Mouse (Mus musculus): Measurements from ENCODE around the gene Coil. TPM values are rescaled to one million over a fixed set of nuclear protein-coding genes. Genes with fewer than 3 reads are reported as not detected.
A peak's percentile ranks its signal among the peaks of the same experiment; 100 is the strongest.

Gene Coil
- polyA plus RNA-seq, 1 experiment from 2014 or later: 24.2 TPM

DNA sequence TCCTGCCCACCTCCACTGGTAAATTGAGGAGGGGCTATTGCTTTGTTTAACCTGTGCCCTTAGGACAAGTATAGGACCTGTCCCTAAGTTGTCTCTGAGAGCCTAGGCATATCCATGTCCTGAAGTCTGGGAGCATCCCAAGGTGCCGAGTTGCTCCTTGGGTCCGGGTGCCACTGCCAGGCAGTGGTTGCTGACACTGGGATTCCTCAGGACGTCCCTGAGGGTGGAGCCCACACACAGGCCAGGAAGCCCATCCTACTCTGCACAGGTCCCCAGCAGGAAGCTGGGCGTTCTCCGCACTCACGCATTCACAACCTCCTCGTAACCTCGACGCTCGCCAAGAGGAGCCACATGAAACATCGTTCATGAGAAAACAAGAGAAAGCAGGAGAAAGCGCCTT, 28.6 kb upstream of the Coil start:
- peaks cover 7% of the 10 kb centered on the region; the same call in 1 of the 2 replicates for H3K36me3 ChIP-seq (ENCODE audit: control insufficient read depth, insufficient read depth, low read length)
- no peak overlapping the region for H3K4me2 ChIP-seq
- ATAC-seq (ENCODE audit: low FRiP score) (no peak), DNase-seq (ENCODE audit: low spot score, missing footprints) (no peak)
- no peak overlapping the region for H3K9ac ChIP-seq (ENCODE audit: low read length)
- no peaks in the 10 kb centered on the region for H3K27me3 ChIP-seq (ENCODE audit: control insufficient read depth, insufficient read depth, low read length)
- no peaks in the 10 kb centered on the region for H3K4me1 ChIP-seq (ENCODE audit: control insufficient read depth, insufficient read depth, low read length)
- H3K27ac ChIP-seq (ENCODE audit: low read depth, low read length): no peak overlapping the region
- no peaks in the 10 kb centered on the region; the same call in 1 of the 2 replicates for H3K9me3 ChIP-seq (ENCODE audit: control insufficient read depth, low read length)
- no peak overlapping the region for H3K4me3 ChIP-seq (ENCODE audit: low read depth, low read length)
- whole genome bisulfite sequencing: 82% methylated on average over 12 of the region's 12 CpGs

- Histone ChIP-seq H3K4me2 (no peak overlapping the region), H3K36me3 (ENCODE audit: control insufficient read depth, insufficient read depth, low read length) (peaks cover 7% of the 10 kb centered on the region; the same call in 1 of the 2 replicates), H3K9me3 (ENCODE audit: control insufficient read depth, low read length) (no peaks in the 10 kb centered on the region), H3K27me3 (ENCODE audit: control insufficient read depth, insufficient read depth, low read length) (no peaks in the 10 kb centered on the region), H3K4me1 (ENCODE audit: control insufficient read depth, insufficient read depth, low read length) (no peaks in the 10 kb centered on the region), H3K9ac (ENCODE audit: low read length) (no peak overlapping the region), H3K4me3 (ENCODE audit: low read depth, low read length) (no peak overlapping the region), H3K27ac (ENCODE audit: low read depth, low read length) (no peak overlapping the region)
- ATAC-seq (ENCODE audit: low FRiP score) (no peak), DNase-seq (ENCODE audit: low spot score, missing footprints) (no peak)
- 76% methylated on average over 7 of the region's 8 CpGs for WGBS
Measured at GRCm38 (mm10) chr11:88945971-88946585, 24.0 kb upstream of the Coil start.

DNA sequence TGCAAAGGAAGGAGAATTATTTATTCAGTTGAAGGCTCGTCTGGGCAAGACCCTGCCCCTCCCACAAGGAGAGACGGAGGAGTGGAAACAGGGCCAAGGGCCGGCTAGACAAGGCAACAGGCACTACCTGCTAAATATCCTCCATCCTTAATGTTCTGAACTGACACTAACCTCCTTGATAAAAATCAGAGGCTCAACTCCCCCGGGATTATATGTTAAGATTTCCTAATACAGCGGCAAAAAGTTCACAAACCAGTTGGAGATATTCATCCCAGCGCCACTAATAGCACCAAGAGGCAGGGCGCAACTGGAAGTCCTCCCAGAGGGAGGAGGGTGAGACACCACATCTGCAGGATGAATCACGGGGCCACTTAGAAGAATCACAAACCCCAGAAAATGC, 21.2 kb upstream of the Coil start:
- H3K36me3 ChIP-seq (ENCODE audit: control insufficient read depth, insufficient read depth, low read length): peaks cover 7% of the 10 kb centered on the region; the same call in 1 of the 2 replicates
- H3K27me3 ChIP-seq (ENCODE audit: control insufficient read depth, insufficient read depth, low read length): no peaks in the 10 kb centered on the region
- no peak overlapping the region for H3K4me2 ChIP-seq
- no peaks in the 10 kb centered on the region for H3K9me3 ChIP-seq (ENCODE audit: control insufficient read depth, low read length)
- H3K27ac ChIP-seq (ENCODE audit: low read depth, low read length): no peak overlapping the region
- no peak overlapping the region for H3K9ac ChIP-seq (ENCODE audit: low read length)
- H3K4me1 ChIP-seq (ENCODE audit: control insufficient read depth, insufficient read depth, low read length): no peaks in the 10 kb centered on the region; the same call in 1 of the 2 replicates
- ATAC-seq (ENCODE audit: low FRiP score) (no peak), DNase-seq (ENCODE audit: low spot score, missing footprints) (no peak)
- 84% methylated on average over 8 of the region's 8 CpGs for WGBS
- H3K4me3 ChIP-seq (ENCODE audit: low read depth, low read length): no peak overlapping the region

- H3K27ac ChIP-seq (ENCODE audit: low read depth, low read length): no peak overlapping the region
- no peak overlapping the region for H3K9ac ChIP-seq (ENCODE audit: low read length)
- no peak overlapping the region for H3K4me2 ChIP-seq
- ATAC-seq (ENCODE audit: low FRiP score) (no peak), DNase-seq (ENCODE audit: low spot score, missing footprints) (no peak)
- H3K36me3 ChIP-seq (ENCODE audit: control insufficient read depth, insufficient read depth, low read length): 0 out of 2 replicates have a peak, but pooled peaks cover 3% of the 10 kb centered on the region
- no peaks in the 10 kb centered on the region for H3K9me3 ChIP-seq (ENCODE audit: control insufficient read depth, low read length)
- H3K27me3 ChIP-seq (ENCODE audit: control insufficient read depth, insufficient read depth, low read length): no peaks in the 10 kb centered on the region
- WGBS: 96% methylated on average over 8 of the region's 8 CpGs
- H3K4me1 ChIP-seq (ENCODE audit: control insufficient read depth, insufficient read depth, low read length): peaks cover 6% of the 10 kb centered on the region
- H3K4me3 ChIP-seq (ENCODE audit: low read depth, low read length): no peak overlapping the region
Measured at GRCm38 (mm10) chr11:88949802-88950639, 20.0 kb upstream of the Coil start.

DNA sequence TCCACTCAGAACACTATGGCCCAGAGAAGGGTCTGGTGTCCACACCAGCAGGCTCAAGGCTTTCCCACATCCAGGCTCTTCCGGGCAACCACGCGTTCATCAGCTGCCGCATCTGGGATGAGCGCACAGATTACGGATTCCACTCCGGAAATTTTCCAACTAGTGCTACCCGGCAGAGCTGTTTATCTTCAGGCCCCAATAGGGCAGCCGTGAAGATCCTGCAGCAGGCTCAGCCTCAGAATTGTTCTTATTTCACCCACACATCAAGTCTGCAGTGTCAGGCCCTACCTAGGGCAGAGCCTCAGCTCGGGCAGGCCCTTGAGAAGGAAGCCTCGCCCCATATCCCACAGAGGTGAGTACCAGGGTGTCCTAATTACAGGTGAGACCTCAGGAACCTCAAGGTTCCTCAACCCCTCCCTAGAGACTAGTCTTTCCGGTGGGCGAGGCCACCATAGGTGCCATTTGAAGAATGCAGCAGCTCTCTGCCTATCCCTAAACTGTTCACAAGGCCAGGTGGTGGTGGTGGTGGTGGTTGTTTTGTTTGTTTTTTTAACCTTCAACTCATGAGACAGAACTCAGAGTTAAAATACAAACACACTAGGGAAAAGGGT, 19.3 kb upstream of the Coil start:
- Histone ChIP-seq H3K9ac (ENCODE audit: low read length) (no peak overlapping the region), H3K4me2 (no peak overlapping the region), H3K4me3 (ENCODE audit: low read depth, low read length) (no peak overlapping the region), H3K4me1 (ENCODE audit: control insufficient read depth, insufficient read depth, low read length) (peaks cover 6% of the 10 kb centered on the region), H3K9me3 (ENCODE audit: control insufficient read depth, low read length) (no peaks in the 10 kb centered on the region), H3K36me3 (ENCODE audit: control insufficient read depth, insufficient read depth, low read length) (0 out of 2 replicates have a peak, but pooled peaks cover 3% of the 10 kb centered on the region), H3K27me3 (ENCODE audit: control insufficient read depth, insufficient read depth, low read length) (no peaks in the 10 kb centered on the region), H3K27ac (ENCODE audit: low read depth, low read length) (no peak overlapping the region)
- ATAC-seq (ENCODE audit: low FRiP score): no peak
- DNase-seq (ENCODE audit: low spot score, missing footprints): no peak
- WGBS: 85% methylated on average over 13 of the region's 13 CpGs

DNA sequence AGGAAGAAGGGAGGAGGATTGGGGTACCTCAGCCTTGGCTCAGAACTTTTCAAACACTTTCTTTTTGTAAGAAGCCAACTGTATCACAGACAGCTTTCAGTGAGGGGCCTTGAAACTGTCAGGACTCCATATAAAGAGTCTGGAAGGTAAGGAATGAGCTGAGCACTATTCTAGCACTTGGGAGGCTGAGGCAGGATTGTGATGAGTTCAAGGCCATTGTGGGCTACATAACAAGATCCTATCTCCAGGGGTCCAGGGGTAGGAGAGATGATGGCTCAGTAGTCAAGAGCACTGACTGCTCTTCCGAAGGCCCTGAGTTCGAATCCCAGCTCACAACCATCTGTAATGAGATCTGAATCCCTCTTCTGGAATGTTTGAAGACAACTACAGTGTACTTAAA, 18.5 kb upstream of the Coil start:
- no peaks in the 10 kb centered on the region for H3K9me3 ChIP-seq (ENCODE audit: control insufficient read depth, low read length)
- no peak overlapping the region for H3K4me2 ChIP-seq
- peaks cover 6% of the 10 kb centered on the region for H3K4me1 ChIP-seq (ENCODE audit: control insufficient read depth, insufficient read depth, low read length)
- no peak for DNase-seq (ENCODE audit: low spot score, missing footprints)
- 94% methylated on average over 2 of the region's 2 CpGs for WGBS
- H3K9ac ChIP-seq (ENCODE audit: low read length): no peak overlapping the region
- H3K36me3 ChIP-seq (ENCODE audit: control insufficient read depth, insufficient read depth, low read length): 0 out of 2 replicates have a peak, but pooled peaks cover 3% of the 10 kb centered on the region
- no peaks in the 10 kb centered on the region for H3K27me3 ChIP-seq (ENCODE audit: control insufficient read depth, insufficient read depth, low read length)
- no peak overlapping the region for H3K4me3 ChIP-seq (ENCODE audit: low read depth, low read length)
- no peak overlapping the region for H3K27ac ChIP-seq (ENCODE audit: low read depth, low read length)
- no peak for ATAC-seq (ENCODE audit: low FRiP score)

DNA sequence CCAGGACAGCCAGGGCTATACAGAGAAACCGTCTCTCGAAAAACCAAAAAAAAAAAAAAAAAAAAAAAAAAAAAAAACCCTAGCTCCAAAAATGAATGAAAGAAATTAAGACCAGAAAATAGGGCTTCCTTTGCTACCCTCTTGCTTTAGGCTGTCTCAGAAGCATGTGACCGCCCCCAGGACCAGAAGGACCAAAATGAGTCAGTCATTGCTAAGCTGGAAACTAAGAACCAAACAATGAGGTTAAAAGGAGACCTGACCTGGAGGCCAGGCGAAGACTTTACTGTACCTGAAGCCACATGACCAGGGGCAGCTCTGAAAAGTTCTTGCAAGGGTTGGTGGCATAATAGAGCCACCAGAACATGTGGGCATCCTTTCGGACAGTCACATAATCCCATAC, 17.9 kb upstream of the Coil start:
- no peak overlapping the region for H3K27ac ChIP-seq (ENCODE audit: low read depth, low read length)
- H3K9ac ChIP-seq (ENCODE audit: low read length): no peak overlapping the region
- 95% methylated on average over 5 of the region's 5 CpGs for WGBS
- DNase-seq (ENCODE audit: low spot score, missing footprints) (no peak), ATAC-seq (ENCODE audit: low FRiP score) (no peak)
- H3K4me1 ChIP-seq (ENCODE audit: control insufficient read depth, insufficient read depth, low read length): peaks cover 6% of the 10 kb centered on the region
- H3K4me3 ChIP-seq (ENCODE audit: low read depth, low read length): no peak overlapping the region
- no peaks in the 10 kb centered on the region for H3K27me3 ChIP-seq (ENCODE audit: control insufficient read depth, insufficient read depth, low read length)
- H3K36me3 ChIP-seq (ENCODE audit: control insufficient read depth, insufficient read depth, low read length): no peaks in the 10 kb centered on the region
- H3K9me3 ChIP-seq (ENCODE audit: control insufficient read depth, low read length): no peaks in the 10 kb centered on the region
- H3K4me2 ChIP-seq: no peak overlapping the region

DNA sequence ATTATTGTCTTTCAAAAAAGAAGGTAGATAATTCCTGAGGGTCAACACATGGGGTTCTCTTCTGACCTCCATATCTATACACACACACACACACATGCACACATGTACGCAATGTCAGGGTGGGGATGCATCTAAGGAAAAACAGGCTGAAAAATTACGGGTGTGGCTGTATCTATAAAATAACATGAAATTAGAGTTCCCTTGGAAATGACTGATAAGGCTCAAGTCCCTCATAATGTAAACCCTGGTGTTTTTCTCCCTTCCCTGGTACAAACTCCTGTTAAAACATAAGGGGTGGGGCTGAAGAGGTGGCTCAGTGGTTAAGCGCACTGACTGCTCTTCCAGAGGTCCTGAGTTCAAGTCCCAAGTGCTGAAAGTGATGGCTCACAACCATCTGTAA, 16.5 kb upstream of the Coil start:
- no peak for ATAC-seq (ENCODE audit: low FRiP score)
- no peaks in the 10 kb centered on the region for H3K27me3 ChIP-seq (ENCODE audit: control insufficient read depth, insufficient read depth, low read length)
- H3K4me3 ChIP-seq (ENCODE audit: low read depth, low read length): no peak overlapping the region
- no peaks in the 10 kb centered on the region for H3K36me3 ChIP-seq (ENCODE audit: control insufficient read depth, insufficient read depth, low read length)
- H3K9ac ChIP-seq (ENCODE audit: low read length): no peak overlapping the region
- peak overlapping the region; percentile 20; the same call in 1 of the 2 replicates for H3K4me2 ChIP-seq
- peaks cover 6% of the 10 kb centered on the region for H3K4me1 ChIP-seq (ENCODE audit: control insufficient read depth, insufficient read depth, low read length)
- WGBS: 97% methylated on average over 3 of the region's 3 CpGs
- no peaks in the 10 kb centered on the region for H3K9me3 ChIP-seq (ENCODE audit: control insufficient read depth, low read length)
- DNase-seq (ENCODE audit: low spot score, missing footprints): no peak
- H3K27ac ChIP-seq (ENCODE audit: low read depth, low read length): no peak overlapping the region

DNA sequence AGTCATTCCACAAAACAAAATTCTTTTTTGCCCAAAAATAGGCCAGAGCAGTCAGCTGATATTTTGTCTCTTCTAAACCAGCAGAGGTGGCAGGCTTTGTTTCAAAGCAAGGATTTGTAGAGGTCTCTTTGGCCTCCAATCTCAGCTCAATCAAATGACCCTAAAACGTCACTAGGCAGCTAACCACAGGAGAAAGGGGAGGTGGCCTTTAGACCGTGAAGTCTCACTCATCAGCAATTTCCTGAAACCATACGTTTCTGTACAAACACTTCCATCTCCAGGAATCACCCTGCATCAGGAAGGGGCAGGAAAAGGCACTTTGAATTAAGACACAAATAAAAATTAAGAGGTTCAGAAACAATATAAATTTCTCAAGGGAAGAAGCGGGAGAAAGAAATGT, 15.2 kb upstream of the Coil start:
- Histone ChIP-seq H3K4me3 (ENCODE audit: low read depth, low read length) (peak overlapping the region; percentile 47), H3K9me3 (ENCODE audit: control insufficient read depth, low read length) (no peaks in the 10 kb centered on the region), H3K9ac (ENCODE audit: low read length) (peak overlapping the region; percentile 60), H3K4me1 (ENCODE audit: control insufficient read depth, insufficient read depth, low read length) (peaks cover 6% of the 10 kb centered on the region), H3K4me2 (peak overlapping the region; percentile 52), H3K27ac (ENCODE audit: low read depth, low read length) (no peak overlapping the region; the same call in 1 of the 2 replicates), H3K36me3 (ENCODE audit: control insufficient read depth, insufficient read depth, low read length) (no peaks in the 10 kb centered on the region), H3K27me3 (ENCODE audit: control insufficient read depth, insufficient read depth, low read length) (no peaks in the 10 kb centered on the region)
- ATAC-seq (ENCODE audit: low FRiP score): peak; percentile 69
- DNase-seq (ENCODE audit: low spot score, missing footprints): no peak
- under 1% methylated on average over 4 of the region's 4 CpGs for WGBS

Data from midbrain, embryonic 11.5 days (tissue).